Mouse (Mus musculus): ENCODE measurements at regions not wholly inside any gene's neighbourhood (a gene's known extent, or its start where the extent isn't known, plus 50 kb on each side); places are given as distances from the start of the nearest gene placed in this dataset.

- TF ChIP-seq CTCF (IDR thresholded peaks at IDR 0.05) (no peak), POLR2A (IDR thresholded peaks at IDR 0.05; ENCODE audit: insufficient read depth, low read depth, low read length) (no peak)
Measured at GRCm38 (mm10) chr16:62500334-62500733, 286.3 kb downstream of the Nsun3 start.

All from heart, adult 2 months (tissue).